Mouse (Mus musculus) heart, embryonic 14.5 days (tissue): ENCODE measurements around the gene Cybc1. TPM values are rescaled to one million over a fixed set of nuclear protein-coding genes. Genes with fewer than 3 reads are reported as not detected.

Experiments used
- ATAC-seq: fragments of 200-750 bp; cut with Nextera tagmentation; 2 replicates; pipeline ENCODE4 v1.8.0; 2017; ENCODE audit warnings: low read depth, moderate TSS enrichment; ENCODE audit not compliant: insufficient number of reproducible peaks, insufficient read depth, low FRiP score
- H3K27ac ChIP-seq, 2 experiments: fragments of 200-500 bp in 1 of 2; fragments of 300-500 bp in 1 of 2; sonication (generic) in 1 of 2; replicated peaks in 1 of 2; 2 replicates each; pipeline ENCODE4 v1.5.1; 2012 to 2014; ENCODE audit warnings: low read depth in 2 of 2, low read length in 2 of 2, control low read depth in 1 of 2, mild to moderate bottlenecking in 1 of 2, mixed read lengths in 1 of 2; ENCODE audit not compliant: control insufficient read depth in 1 of 2, insufficient read depth in 1 of 2
- H3K27me3 ChIP-seq: fragments of 300-500 bp; sonication (generic); 2 replicates; pipeline ENCODE4 v1.6.1; 2014; ENCODE audit warnings: mild to moderate bottlenecking, low read length, control low read depth; ENCODE audit not compliant: control insufficient read depth, insufficient read depth
- H3K36me3 ChIP-seq: fragments of 300-500 bp; sonication (generic); 2 replicates; pipeline ENCODE4 v1.6.1; 2014; ENCODE audit warnings: mild to moderate bottlenecking, control low read depth, low read length, mixed read lengths; ENCODE audit not compliant: control insufficient read depth, insufficient read depth
- H3K4me1 ChIP-seq, 2 experiments: fragments of 200-500 bp in 1 of 2; fragments of 300-500 bp in 1 of 2; sonication (generic) in 1 of 2; 2 replicates each; pipeline ENCODE4 v1.6.1; 2012 to 2014; ENCODE audit warnings: low read length in 2 of 2, control low read depth in 1 of 2, mixed read lengths in 1 of 2; ENCODE audit not compliant: control insufficient read depth in 2 of 2, insufficient read depth in 2 of 2
- H3K4me2 ChIP-seq: fragments of 300-500 bp; sonication (generic); 2 replicates; pipeline ENCODE4 v1.6.1; 2014; ENCODE audit warnings: mild to moderate bottlenecking, low read length
- H3K4me3 ChIP-seq, 2 experiments: fragments of 200-500 bp in 1 of 2; fragments of 300-500 bp in 1 of 2; sonication (generic) in 1 of 2; 2 replicates each; pipeline ENCODE4 v1.5.1; 2012 to 2014; ENCODE audit warnings: low read length in 2 of 2, mild to moderate bottlenecking in 2 of 2, control low read depth in 1 of 2, low read depth in 1 of 2, moderate library complexity in 1 of 2; ENCODE audit not compliant: control insufficient read depth in 1 of 2, insufficient read depth in 1 of 2
- H3K9ac ChIP-seq: fragments of 300-500 bp; sonication (generic); 2 replicates; pipeline ENCODE4 v1.6.1; 2014; ENCODE audit warnings: mild to moderate bottlenecking, low read length
- H3K9me3 ChIP-seq: fragments of 300-500 bp; sonication (generic); 2 replicates; pipeline ENCODE4 v1.6.1; 2016; ENCODE audit warnings: low read length, control low read depth; ENCODE audit not compliant: control insufficient read depth
- WGBS: fragments of 180-500 bp; shearing (Covaris S2); extraction: QIAGEN DNeasy Blood & Tissue Kit; methylation state at CpG from one replicate; pipeline ENCODE4 v1.1.7; 2014; 5-methylcytosine and 5-hydroxymethylcytosine counted together
- polyA plus RNA-seq: library from polyadenylated mRNA; unstranded; fragments of >200 nt; fragmentation: Nextera tagmentation; extraction: Ambion mirVana; gene quantifications from 2 replicates; pipeline ENCODE4 v1.2.1, GENCODE M21; 2014

Cybc1 gene
- polyA plus RNA-seq, 1 experiment from 2014 or later = 23.1 TPM

GRCm38 (mm10) chr11:121231191-121231590 lies 2.1 kb upstream of the Cybc1 start:
- no peak for ATAC-seq
- Histone ChIP-seq H3K4me1 (peaks cover 17 to 41% of the 10 kb centered on the region in 2 experiments), H3K9ac (no peak overlapping the region), H3K4me2 (no peak overlapping the region), H3K9me3 (no peaks in the 10 kb centered on the region), H3K27ac (peak overlapping the region; percentile 62 to 75), H3K4me3 (no peak overlapping the region), H3K36me3 (peaks cover 13% of the 10 kb centered on the region), H3K27me3 (no peaks in the 10 kb centered on the region)
- WGBS = 78% methylated on average over 4 of the region's 4 CpGs

GRCm38 (mm10) chr11:121228129-121229017 lies 749 bp downstream of the Cybc1 start:
- Histone ChIP-seq H3K4me1 (peaks cover 17 to 36% of the 10 kb centered on the region in 2 experiments), H3K9ac (peak overlapping the region; percentile 81), H3K4me2 (peak overlapping the region; percentile 77), H3K4me3 (peak overlapping the region; percentile 69 to 93), H3K27me3 (no peaks in the 10 kb centered on the region), H3K27ac (peak overlapping the region; percentile 79 to 88), H3K36me3 (peaks cover 41% of the 10 kb centered on the region), H3K9me3 (no peaks in the 10 kb centered on the region)
- ATAC-seq = no peak
- WGBS = 19% methylated on average over 21 of the region's 21 CpGs

GRCm38 (mm10) chr11:121221321-121222010 lies 7.7 kb downstream of the Cybc1 start:
- H3K27me3 ChIP-seq = no peaks in the 10 kb centered on the region
- H3K4me2 ChIP-seq = no peak overlapping the region
- WGBS = 66% methylated on average over 6 of the region's 6 CpGs
- H3K27ac ChIP-seq = 0 out of 4 replicates have a peak overlapping the region, but pooled peaks of 1 of the 2 experiments have one; percentile 19
- no peak overlapping the region for H3K9ac ChIP-seq
- peaks cover 95% of the 10 kb centered on the region for H3K36me3 ChIP-seq
- ATAC-seq = no peak
- H3K4me1 ChIP-seq = peaks cover 3 to 12% of the 10 kb centered on the region in 2 experiments; a peak in 2 of 4 replicates
- no peaks in the 10 kb centered on the region for H3K9me3 ChIP-seq
- H3K4me3 ChIP-seq = no peak overlapping the region

- H3K9me3 ChIP-seq = no peaks in the 10 kb centered on the region
- H3K27me3 ChIP-seq = no peaks in the 10 kb centered on the region
- H3K4me1 ChIP-seq = peaks cover 3 to 12% of the 10 kb centered on the region in 2 experiments; a peak in 2 of 4 replicates
- no peak overlapping the region for H3K27ac ChIP-seq
- H3K4me2 ChIP-seq = no peak overlapping the region
- peaks cover 91% of the 10 kb centered on the region for H3K36me3 ChIP-seq
- H3K4me3 ChIP-seq = no peak overlapping the region
- 86% methylated on average over 5 of the region's 5 CpGs for WGBS
- ATAC-seq = no peak
- H3K9ac ChIP-seq = no peak overlapping the region
These were observed 8.4 kb downstream of the Cybc1 start for GRCm38 (mm10) chr11:121220771-121221170.

- H3K4me1 ChIP-seq = peaks cover 3 to 12% of the 10 kb centered on the region in 2 experiments; a peak in 2 of 4 replicates
- no peak overlapping the region for H3K4me2 ChIP-seq
- no peaks in the 10 kb centered on the region for H3K27me3 ChIP-seq
- no peak overlapping the region for H3K27ac ChIP-seq
- peaks cover 84% of the 10 kb centered on the region for H3K36me3 ChIP-seq
- no peak overlapping the region for H3K4me3 ChIP-seq
- ATAC-seq = no peak
- 80% methylated on average over 11 of the region's 11 CpGs for WGBS
- no peak overlapping the region for H3K9ac ChIP-seq
- H3K9me3 ChIP-seq = no peaks in the 10 kb centered on the region
These were observed 9.3 kb downstream of the Cybc1 start for GRCm38 (mm10) chr11:121219776-121220175.

GRCm38 (mm10) chr11:121216831-121217230 lies 12.3 kb downstream of the Cybc1 start:
- no peak for ATAC-seq
- 93% methylated on average over 3 of the region's 3 CpGs for WGBS
- Histone ChIP-seq H3K9ac (no peak overlapping the region), H3K4me2 (no peak overlapping the region), H3K36me3 (peaks cover 69% of the 10 kb centered on the region), H3K9me3 (no peaks in the 10 kb centered on the region), H3K27me3 (no peaks in the 10 kb centered on the region), H3K27ac (no peak overlapping the region), H3K4me1 (peaks cover 3 to 11% of the 10 kb centered on the region in 2 experiments; a peak in 2 of 4 replicates), H3K4me3 (no peak overlapping the region)

GRCm38 (mm10) chr11:121204161-121205006 lies 24.7 kb downstream of the Cybc1 start, which contains the start of the genes Hexdc and Ogfod3:
Hexdc (plus strand) TSS chr11:121204433.
Ogfod3 (minus strand) TSS chr11:121204711.
- peak; percentile 98 for ATAC-seq
- H3K9ac ChIP-seq = peak within 1 kb of the TSS; percentile 81
- no peaks in the 10 kb centered on the region for H3K9me3 ChIP-seq
- peak within 1 kb of the TSS; percentile 57 to 73 for H3K4me3 ChIP-seq
- peaks cover 2 to 16% of the 10 kb centered on the region in 2 experiments; a peak in 2 of 4 replicates for H3K4me1 ChIP-seq
- peak within 1 kb of the TSS; percentile 76 to 78 for H3K27ac ChIP-seq
- no peaks in the 10 kb centered on the region for H3K27me3 ChIP-seq
- peaks cover 17% of the 10 kb centered on the region for H3K36me3 ChIP-seq
- peak within 1 kb of the TSS; percentile 74 for H3K4me2 ChIP-seq
- WGBS = under 1% methylated on average over 62 of the region's 70 CpGs
